In the genomic region with DNA sequence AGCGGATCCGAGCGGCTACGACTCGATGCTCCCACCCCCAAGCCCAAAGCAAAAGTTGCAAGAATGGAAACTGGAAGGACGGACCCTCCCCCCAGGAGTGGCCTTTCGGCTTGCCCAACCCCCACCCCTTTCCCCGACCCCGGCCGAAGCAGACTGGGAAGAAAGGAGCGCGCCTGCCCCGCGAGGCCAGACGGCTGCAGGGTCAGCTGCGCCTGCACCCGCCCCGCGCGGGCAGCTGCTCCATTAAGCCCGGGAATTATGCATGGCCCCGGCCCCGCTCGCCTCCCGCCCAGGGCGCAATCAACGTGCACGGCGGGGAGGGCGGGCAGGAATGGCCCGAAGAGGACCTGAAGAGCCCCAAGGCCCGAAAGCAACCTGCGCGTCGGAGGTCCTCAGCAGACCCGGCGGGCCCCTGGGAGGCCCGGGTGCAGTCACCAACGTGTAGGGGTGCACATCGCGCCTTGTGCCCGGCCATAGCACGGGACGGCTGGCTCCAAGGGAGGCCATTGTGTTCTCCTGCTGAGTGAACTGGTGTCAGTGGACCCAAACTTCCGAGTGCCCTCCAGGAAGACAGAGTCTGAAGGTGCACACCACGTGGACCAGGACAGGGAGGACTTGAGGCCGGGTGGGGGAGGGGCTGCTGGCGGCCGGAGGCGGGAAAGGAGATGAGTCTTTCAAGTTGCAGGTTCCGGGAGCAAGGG, we compare ENCODE assay signal across 8 mouse cellular contexts. TPM values are rescaled to one million over a fixed set of nuclear protein-coding genes. Genes with fewer than 3 reads are reported as not detected.
A peak's percentile ranks its signal among the peaks of the same experiment; 100 is the strongest.
DNase-seq lines count a peak whose midpoint lies in the region; ATAC-seq and TF ChIP-seq lines count a peak whose summit lies in the region.

No protein-coding gene starts in this region.

- peak; percentile 50; the same call in 1 of the 2 replicates for ATAC-seq in embryonic facial prominence, embryonic 14.5 days (ENCODE audit: low read depth)
- peak; percentile 66 for ATAC-seq in intestine, postnatal 0 days

- peak overlapping the region; percentile 19 for H3K4me3 ChIP-seq in lung, adult 2 months (replicated peaks; ENCODE audit: extremely low read depth, low read depth, low read length)
- peak overlapping the region; percentile 40 for H3K4me3 ChIP-seq in embryonic facial prominence, embryonic 14.5 days (ENCODE audit: low read depth, low read length)
- H3K4me3 ChIP-seq in intestine, postnatal 0 days (ENCODE audit: low read depth, low read length), result peak overlapping the region; percentile 51

- no peak for TF ChIP-seq POLR2A in lung, adult 2 months (IDR thresholded peaks at IDR 0.05; ENCODE audit: borderline replicate concordance, extremely low read depth, low read depth, low read length)

- 4% methylated on average over 51 of the region's 51 CpGs for WGBS in lung, adult 2 months
- 2% methylated on average over 44 of the region's 51 CpGs for WGBS in embryonic facial prominence, embryonic 14.5 days
- WGBS in intestine, postnatal 0 days, result 1% methylated on average over 50 of the region's 51 CpGs

- H3K4me2 ChIP-seq in embryonic facial prominence, embryonic 14.5 days (ENCODE audit: low read depth, low read length), result peak overlapping the region; percentile 81
- H3K4me2 ChIP-seq in intestine, postnatal 0 days (replicated peaks; ENCODE audit: low read depth), result peak overlapping the region; percentile 91

- no peak for DNase-seq in lung, adult 2 months
- no peak for DNase-seq in lung, postnatal 36 days
- peak; percentile 65 for DNase-seq in embryonic facial prominence, embryonic 14.5 days (ENCODE audit: low spot score)
- peak; percentile 16 to 43 for DNase-seq in lung, postnatal 4 days
- no peak for DNase-seq in right cerebral cortex, postnatal 4 days
- no peak for DNase-seq in layer of hippocampus, adult 9-11 months
- DNase-seq in spleen, postnatal 14 days (ENCODE audit: low spot score in 2 of 2), result no peak

- H3K9ac ChIP-seq in embryonic facial prominence, embryonic 14.5 days (ENCODE audit: low read depth, low read length), result peak overlapping the region; percentile 66
- H3K9ac ChIP-seq in intestine, postnatal 0 days (ENCODE audit: low read depth, low read length), result peak overlapping the region; percentile 62

- TF ChIP-seq CTCF in lung, adult 2 months (IDR thresholded peaks at IDR 0.05; ENCODE audit: insufficient read depth, low read length), result no peak
- TF ChIP-seq CTCF in intestine, postnatal 0 days (IDR thresholded peaks at IDR 0.05; ENCODE audit: low read depth), result no peak

- 0 out of 2 replicates have a peak, but pooled peaks cover under 1% of the 10 kb centered on the region for H3K36me3 ChIP-seq in embryonic facial prominence, embryonic 14.5 days (ENCODE audit: control insufficient read depth, insufficient read depth, low read length)
- no peaks in the 10 kb centered on the region for H3K36me3 ChIP-seq in intestine, postnatal 0 days (ENCODE audit: control insufficient read depth, insufficient read depth)

- H3K27me3 ChIP-seq in embryonic facial prominence, embryonic 14.5 days (replicated peaks; ENCODE audit: control insufficient read depth, insufficient read depth, low read length), result no peaks in the 10 kb centered on the region
- H3K27me3 ChIP-seq in intestine, postnatal 0 days (replicated peaks; ENCODE audit: control insufficient read depth, insufficient read depth, low read length), result no peaks in the 10 kb centered on the region

- no peaks in the 10 kb centered on the region for H3K4me1 ChIP-seq in lung, adult 2 months (ENCODE audit: control insufficient read depth, insufficient read depth, low read length)
- peaks cover 68% of the 10 kb centered on the region for H3K4me1 ChIP-seq in embryonic facial prominence, embryonic 14.5 days (ENCODE audit: control insufficient read depth, insufficient read depth, low read length)
- H3K4me1 ChIP-seq in intestine, postnatal 0 days (replicated peaks; ENCODE audit: control insufficient read depth, insufficient read depth, low read length), result 0 out of 2 replicates have a peak, but pooled peaks cover 7% of the 10 kb centered on the region

- H3K27ac ChIP-seq in embryonic facial prominence, embryonic 14.5 days (replicated peaks; ENCODE audit: low read depth, low read length), result peak overlapping the region; percentile 85
- peak overlapping the region; percentile 57 for H3K27ac ChIP-seq in intestine, postnatal 0 days (ENCODE audit: low read depth, low read length)

- H3K9me3 ChIP-seq in embryonic facial prominence, embryonic 14.5 days (ENCODE audit: control insufficient read depth, low read length), result no peaks in the 10 kb centered on the region
- no peaks in the 10 kb centered on the region for H3K9me3 ChIP-seq in intestine, postnatal 0 days (ENCODE audit: control insufficient read depth)

RNA-seq across cellular contexts. Expression of gene Bcl11b, which starts 23.0 kb away (rescaled TPM):
- 2.6 and 4.2 TPM in 2 replicates for polyA plus RNA-seq in lung, adult 2 months (2012; rRNA removed)
- polyA plus RNA-seq in embryonic facial prominence, embryonic 14.5 days (2014; fragmentation: Nextera tagmentation; extraction: Ambion mirVana), result 16.5 and 20.7 TPM in 2 replicates
- 5.2 TPM in 2 replicates for polyA plus RNA-seq in intestine, postnatal 0 days (2015; fragmentation: Nextera tagmentation; extraction: Ambion mirVana)

Comparison
In these comparisons a context has a peak if more than half of its experiments do, and no peak if none do; other contexts are left out.
1. DNase-seq: peak in embryonic facial prominence, embryonic 14.5 days (single experiment) and lung, postnatal 4 days (2 of 2); none in lung, adult 2 months (single experiment), lung, postnatal 36 days (single experiment), right cerebral cortex, postnatal 4 days (single experiment), layer of hippocampus, adult 9-11 months (single experiment) and spleen, postnatal 14 days (0 of 2).
2. Peak in every context shown above with its lines, with median percentiles within 50 percentile points of each other: H3K4me3 ChIP-seq.